Mouse (Mus musculus) hematopoietic stem cell, adult 5-6 weeks (primary cell): ENCODE measurements around the gene 1700028K03Rik. TPM values are rescaled to one million over a fixed set of nuclear protein-coding genes. Genes with fewer than 3 reads are reported as not detected.

ENCODE experiments used
- ATAC-seq, 2 experiments: fragments of 125-278 bp in 1 of 2; replicated peaks in 1 of 2; 2 replicates each; pipeline ENCODE4 v1.8.0; 2016 to 2017; ENCODE audit warnings: inconsistent platforms in 2 of 2, mild to moderate bottlenecking in 2 of 2, moderate number of reproducible peaks in 2 of 2, low read depth in 1 of 2, moderate TSS enrichment in 1 of 2; ENCODE audit not compliant: low FRiP score in 2 of 2, poor library complexity in 2 of 2, severe bottlenecking in 2 of 2, insufficient read depth in 1 of 2, low TSS enrichment in 1 of 2
- total RNA-seq: library from RNA; stranded (forward); fragments of 172-1452, 232-1000 nt; gene quantifications from 2 replicates; pipeline ENCODE4 v1.2.3, GENCODE M21; 2017

Gene 1700028K03Rik
- not detected in 2 replicates for total RNA-seq

GRCm38 (mm10) chr5:107534581-107534980 lies at the start of gene 1700028K03Rik:
TSS of gene 1700028K03Rik (plus strand) at chr5:107534709.
- ATAC-seq: no peak

GRCm38 (mm10) chr5:107488996-107489395 lies 45.5 kb upstream of the 1700028K03Rik start:
- no peak for ATAC-seq

- ATAC-seq: no peak
Measured at GRCm38 (mm10) chr5:107491036-107491435, 43.5 kb upstream of the 1700028K03Rik start.

GRCm38 (mm10) chr5:107492471-107492870 lies 42.0 kb upstream of the 1700028K03Rik start:
- ATAC-seq: no peak

DNA sequence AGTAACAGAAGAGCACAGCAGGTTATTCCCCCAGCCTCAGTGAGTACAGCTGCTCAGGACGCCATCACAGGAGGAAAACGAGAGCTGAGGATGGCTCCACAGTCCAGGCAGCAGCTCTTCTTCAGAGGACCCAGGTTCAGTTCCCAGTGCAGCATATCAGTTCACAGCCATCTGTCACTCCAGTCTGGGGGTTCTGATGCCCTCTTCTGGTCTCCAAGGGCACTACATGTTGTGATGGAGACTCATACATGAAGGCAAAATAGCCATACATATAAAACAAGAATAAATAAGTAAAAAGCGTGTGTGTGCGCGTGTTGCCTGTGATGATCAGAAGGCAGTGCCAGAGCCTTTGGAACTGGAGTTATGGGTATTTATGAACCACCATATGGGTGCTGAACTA lies 39.8 kb upstream of the 1700028K03Rik start:
- ATAC-seq: no peak

DNA sequence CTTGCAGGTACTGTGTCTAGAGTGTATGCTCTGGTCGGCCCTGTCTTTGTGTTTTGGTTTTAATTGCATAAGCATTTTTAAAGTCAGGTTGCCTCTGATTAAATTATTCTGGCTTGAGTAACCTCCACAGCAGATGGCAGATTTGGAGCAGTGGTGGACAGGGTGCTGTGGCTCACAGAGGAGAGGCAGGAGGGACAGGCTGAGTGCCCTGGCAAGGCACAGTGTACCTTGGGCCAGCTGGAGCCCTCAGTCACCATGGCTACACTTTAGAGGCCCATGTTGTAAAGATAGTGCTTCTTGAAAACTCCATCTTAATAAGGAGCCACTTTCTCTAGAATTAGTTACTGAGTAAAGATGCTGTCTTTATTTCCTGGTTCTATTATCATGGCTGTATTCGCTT lies 38.5 kb upstream of the 1700028K03Rik start:
- ATAC-seq: no peak

DNA sequence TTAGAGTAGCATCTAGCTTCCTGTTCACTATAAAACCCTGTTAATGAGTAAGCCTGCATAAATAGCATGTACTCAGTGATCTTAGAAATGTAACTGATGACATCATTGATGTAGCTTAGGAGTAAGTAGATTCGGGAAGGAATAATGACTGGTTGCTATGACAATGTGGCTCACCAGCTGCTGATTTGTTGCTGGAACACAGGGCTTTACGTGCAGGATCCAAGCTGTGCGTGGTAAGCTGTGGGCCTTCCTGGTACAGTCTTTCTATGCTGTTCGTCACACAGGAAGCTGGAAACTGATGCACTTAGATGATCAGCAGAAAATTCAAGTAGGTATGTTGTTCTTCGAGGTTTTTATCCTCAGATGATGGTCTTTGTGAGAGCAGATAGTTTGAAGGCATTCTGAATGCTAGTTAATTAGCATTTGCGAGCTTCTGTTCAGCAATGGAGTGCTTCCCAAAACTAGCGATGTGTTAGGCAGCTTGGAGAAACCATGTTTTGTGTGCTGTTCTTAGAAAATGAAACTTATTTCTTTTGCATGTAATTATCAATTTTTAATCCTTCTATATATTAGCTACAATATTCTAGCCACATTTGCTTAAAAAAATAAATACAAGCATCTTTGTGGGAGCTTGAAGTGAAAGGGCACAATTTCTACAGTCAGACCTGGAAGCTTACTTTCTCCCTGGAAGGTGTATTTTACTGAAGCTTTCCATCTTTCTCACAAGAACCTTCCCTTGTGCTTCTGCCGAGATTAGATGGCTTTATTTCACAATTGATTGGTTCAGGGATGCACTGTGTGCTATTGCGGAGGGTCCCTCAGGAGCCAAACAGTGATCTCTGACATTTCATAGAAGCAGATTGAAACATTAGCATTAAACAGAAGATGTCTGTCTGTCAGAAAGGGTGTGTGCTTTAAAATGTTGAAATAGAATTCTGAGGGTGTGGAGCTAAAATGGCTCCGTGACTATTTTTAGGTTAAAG lies 36.7 kb upstream of the 1700028K03Rik start:
- no peak for ATAC-seq

DNA sequence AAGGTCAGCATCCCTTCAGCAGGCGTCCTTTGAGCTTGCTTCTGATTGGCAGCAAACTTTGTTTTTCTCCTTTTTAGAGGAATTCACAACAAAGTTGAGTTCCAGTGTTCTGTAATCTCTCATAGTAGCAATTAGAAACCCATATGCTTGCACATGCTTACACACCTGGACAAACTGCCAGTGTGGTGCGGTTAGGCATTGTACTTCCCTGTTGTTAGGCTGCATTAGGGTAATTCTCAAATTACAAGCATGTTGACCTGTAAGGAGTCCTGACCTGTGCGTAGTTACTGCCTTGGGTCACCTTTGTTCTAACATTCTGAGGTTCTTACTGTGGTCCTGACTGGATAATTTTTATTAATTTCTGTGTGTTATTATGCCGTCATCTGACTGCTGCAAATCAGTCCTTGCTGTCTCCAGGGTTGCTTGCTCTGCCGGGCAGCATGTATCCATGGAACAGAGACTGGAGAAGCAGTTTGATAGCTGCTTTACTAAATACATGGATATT lies 35.7 kb upstream of the 1700028K03Rik start:
- peak in 1 of 2 experiments; percentile 37; a peak in 1 of 4 replicates for ATAC-seq

DNA sequence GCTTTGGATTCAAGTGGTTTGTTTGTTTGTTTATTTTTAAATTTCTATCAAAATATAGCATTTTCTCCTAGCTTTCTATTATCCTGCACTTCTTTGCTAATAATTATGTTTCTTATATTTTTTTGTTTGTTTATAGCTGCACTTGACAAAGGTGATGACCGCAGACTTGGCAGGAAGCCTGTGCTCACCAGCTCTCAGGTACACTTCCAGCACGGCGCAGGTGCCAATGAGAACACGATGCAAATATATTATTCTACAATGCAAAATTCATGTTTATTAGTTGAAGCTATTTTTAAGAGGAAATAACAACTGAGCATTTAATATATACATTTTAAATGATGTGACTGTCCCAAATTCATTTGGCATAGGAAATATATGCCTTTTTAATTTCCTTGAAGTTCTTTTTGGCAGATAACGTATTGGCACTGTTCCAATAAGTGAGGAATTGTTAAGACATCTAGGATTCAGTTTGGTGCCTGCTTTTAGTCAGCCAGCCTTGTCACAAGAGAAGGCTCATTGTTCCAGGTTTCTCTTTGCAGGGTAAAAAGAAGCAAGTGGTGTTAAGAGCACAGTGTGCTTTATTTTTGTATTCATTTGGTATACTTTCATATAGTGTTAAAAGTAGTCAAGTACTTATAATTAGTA lies 34.5 kb upstream of the 1700028K03Rik start:
- ATAC-seq: no peak

DNA sequence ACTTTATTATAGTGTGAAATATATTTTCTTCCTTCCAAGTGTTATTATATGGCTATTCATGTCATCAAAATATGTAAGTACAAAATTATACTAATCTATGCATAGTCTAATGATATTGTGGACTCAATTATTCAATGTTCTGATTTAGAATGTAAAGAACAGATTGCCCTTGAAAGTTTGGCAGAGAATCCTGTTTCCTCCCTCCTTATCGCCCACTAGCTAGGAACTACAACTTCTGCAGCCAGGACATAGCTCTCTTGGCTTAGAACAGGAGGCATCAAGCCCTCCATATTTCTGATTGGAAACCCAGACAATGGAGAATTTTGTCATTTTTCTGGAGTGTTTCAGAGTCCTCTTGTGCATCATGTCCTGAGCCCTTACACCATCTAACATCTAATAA lies 33.8 kb upstream of the 1700028K03Rik start:
- no peak for ATAC-seq

DNA sequence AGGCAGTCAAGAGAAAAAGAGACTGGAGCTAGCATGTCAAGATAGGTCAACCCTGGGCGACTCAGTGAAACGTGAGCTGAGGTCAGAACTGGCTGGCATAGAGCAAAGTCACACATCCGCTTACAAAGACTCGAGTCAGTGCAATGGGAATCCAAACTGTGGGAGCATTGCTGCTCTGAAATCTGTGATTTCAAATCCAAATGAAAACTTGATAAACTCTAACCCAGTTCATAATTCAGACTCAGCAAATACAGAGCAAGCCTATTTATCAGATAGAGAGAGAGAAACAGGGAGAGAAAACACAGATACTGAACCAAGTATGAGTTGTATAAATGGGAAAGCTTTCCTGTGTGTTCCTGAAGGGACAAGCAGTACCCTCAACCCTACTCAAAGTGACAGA lies 27.2 kb upstream of the 1700028K03Rik start, which contains the start of gene Gm42669:
Gene Gm42669 (plus strand): TSS at position 301 of the 400 bp plus-strand sequence.
- ATAC-seq: no peak

DNA sequence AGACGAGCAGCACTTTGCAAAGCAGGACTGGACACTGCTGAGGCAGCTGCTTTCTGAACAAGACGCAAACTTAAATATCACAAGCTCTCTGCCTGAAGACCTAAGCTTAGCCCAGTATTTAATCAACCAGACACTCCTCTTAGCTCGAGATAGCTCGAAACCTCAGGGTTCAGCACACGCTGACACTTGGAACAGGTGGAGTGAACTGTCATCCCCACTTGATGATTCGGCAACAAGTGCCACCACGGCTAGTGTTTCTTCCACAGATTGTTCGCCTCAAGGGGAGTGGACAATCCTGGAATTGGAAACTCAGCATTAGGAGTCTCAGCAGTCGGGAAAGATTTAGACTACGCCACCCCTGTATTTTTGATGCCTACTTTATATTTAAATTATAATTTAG lies 24.0 kb upstream of the 1700028K03Rik start:
- no peak for ATAC-seq

- no peak for ATAC-seq
Measured at GRCm38 (mm10) chr5:107511326-107511725, 23.2 kb upstream of the 1700028K03Rik start.

- ATAC-seq: peak; percentile 92 to 94
Measured at GRCm38 (mm10) chr5:107513583-107513982, 20.9 kb upstream of the 1700028K03Rik start.

DNA sequence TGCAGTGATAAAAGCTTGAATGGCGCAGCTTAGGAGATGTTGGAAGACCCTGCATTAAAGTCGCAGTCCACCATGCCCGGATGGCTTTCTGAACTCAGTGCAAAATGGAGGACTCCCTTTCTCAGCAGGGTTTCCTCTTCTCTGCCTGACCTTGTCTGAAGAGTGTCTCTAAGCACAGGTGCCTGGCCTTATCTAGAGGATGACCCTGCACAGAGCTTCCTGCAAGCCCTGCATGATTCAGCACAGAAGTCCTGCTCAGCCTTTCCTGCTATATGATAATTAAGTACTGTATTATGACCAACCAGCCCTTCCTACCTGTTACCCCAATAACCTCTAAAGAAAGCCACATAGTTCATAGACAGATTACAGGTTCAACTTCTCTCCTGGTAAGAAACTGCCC lies 19.1 kb upstream of the 1700028K03Rik start:
- no peak for ATAC-seq

GRCm38 (mm10) chr5:107516087-107516486 lies 18.4 kb upstream of the 1700028K03Rik start:
- no peak for ATAC-seq

- no peak for ATAC-seq
Measured at GRCm38 (mm10) chr5:107518602-107519001, 15.9 kb upstream of the 1700028K03Rik start.

DNA sequence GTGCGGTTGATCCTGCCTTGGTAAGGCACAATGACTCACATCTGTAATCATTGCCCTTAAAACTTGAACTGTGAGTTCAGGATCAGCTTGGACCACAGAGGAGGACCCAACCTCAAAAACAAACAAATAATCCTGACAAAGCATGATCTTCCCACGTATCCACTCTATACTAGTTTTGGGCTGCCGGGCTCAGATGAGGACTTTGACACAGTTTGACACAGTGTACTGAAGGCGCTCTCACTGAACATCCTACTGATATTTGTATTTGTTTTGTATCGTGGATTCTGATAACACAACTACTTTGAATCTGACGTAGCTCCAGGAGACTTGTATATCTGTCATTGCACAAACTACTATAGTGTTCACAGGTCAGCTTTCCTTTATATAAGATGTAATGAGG lies 13.1 kb upstream of the 1700028K03Rik start:
- ATAC-seq: no peak
